Mouse (Mus musculus) adrenal gland, adult 2 months (tissue): Measurements from ENCODE around the gene Enc1. TPM values are rescaled to one million over a fixed set of nuclear protein-coding genes. Genes with fewer than 3 reads are reported as not detected.

Source experiments
- DNase-seq: peaks from one replicate; pipeline ENCODE4 v3.0.0; 2021
- polyA plus RNA-seq: library from polyadenylated mRNA; depleted of rRNA; stranded (reverse); fragments of >200 nt; gene quantifications from 2 replicates; pipeline ENCODE4 v1.2.3, GENCODE M21; 2012
- total RNA-seq, 2 experiments: library from RNA; stranded (reverse); gene quantifications; 2 replicates each; pipeline ENCODE4 v1.2.3; 2021

The Enc1 gene
- total and polyA plus RNA-seq, 3 experiments: 4.6 to 13.2 (median 6.6) TPM

GRCm38 (mm10) chr13:97225130-97225529, 15.8 kb upstream of the Enc1 start:
- DNase-seq: no peak

- DNase-seq: no peak
These were observed 13.1 kb upstream of the Enc1 start for GRCm38 (mm10) chr13:97227795-97228194.

- DNase-seq: no peak
These were observed 10.8 kb upstream of the Enc1 start for GRCm38 (mm10) chr13:97230101-97230500.

- DNase-seq: no peak
These were observed 7.8 kb upstream of the Enc1 start for GRCm38 (mm10) chr13:97233092-97233491.

GRCm38 (mm10) chr13:97234785-97235417, 6.0 kb upstream of the Enc1 start:
- peak; percentile 83 for DNase-seq

GRCm38 (mm10) chr13:97235911-97236310, 5.0 kb upstream of the Enc1 start:
- no peak for DNase-seq

GRCm38 (mm10) chr13:97237700-97238099, 3.2 kb upstream of the Enc1 start:
- no peak for DNase-seq

GRCm38 (mm10) chr13:97238181-97238981, 2.5 kb upstream of the Enc1 start:
- peak; percentile 56 for DNase-seq

GRCm38 (mm10) chr13:97239343-97240180, 1.3 kb upstream of the Enc1 start:
- DNase-seq: peak; percentile 63

GRCm38 (mm10) chr13:97240279-97240964, 483 bp upstream of the Enc1 start:
- DNase-seq: peak; percentile 86

GRCm38 (mm10) chr13:97241787-97242280, 929 bp downstream of the Enc1 start:
- no peak for DNase-seq

- no peak for DNase-seq
These were observed 1.8 kb downstream of the Enc1 start for GRCm38 (mm10) chr13:97242716-97243115.

GRCm38 (mm10) chr13:97243962-97244711, 3.2 kb downstream of the Enc1 start:
- no peak for DNase-seq

GRCm38 (mm10) chr13:97244712-97245105, 3.8 kb downstream of the Enc1 start:
- no peak for DNase-seq

GRCm38 (mm10) chr13:97245157-97245556, 4.3 kb downstream of the Enc1 start:
- DNase-seq: no peak

- no peak for DNase-seq
These were observed 5.3 kb downstream of the Enc1 start for GRCm38 (mm10) chr13:97246217-97246616.

GRCm38 (mm10) chr13:97247754-97248153, 6.8 kb downstream of the Enc1 start:
- DNase-seq: no peak

- no peak for DNase-seq
These were observed 8.2 kb downstream of the Enc1 start for GRCm38 (mm10) chr13:97249051-97249461.

- no peak for DNase-seq
These were observed 8.7 kb downstream of the Enc1 start for GRCm38 (mm10) chr13:97249507-97250078.

- no peak for DNase-seq
These were observed 9.2 kb downstream of the Enc1 start for GRCm38 (mm10) chr13:97250148-97250547.
